Mouse (Mus musculus): ENCODE measurements around the gene Pitpna.

DNA sequence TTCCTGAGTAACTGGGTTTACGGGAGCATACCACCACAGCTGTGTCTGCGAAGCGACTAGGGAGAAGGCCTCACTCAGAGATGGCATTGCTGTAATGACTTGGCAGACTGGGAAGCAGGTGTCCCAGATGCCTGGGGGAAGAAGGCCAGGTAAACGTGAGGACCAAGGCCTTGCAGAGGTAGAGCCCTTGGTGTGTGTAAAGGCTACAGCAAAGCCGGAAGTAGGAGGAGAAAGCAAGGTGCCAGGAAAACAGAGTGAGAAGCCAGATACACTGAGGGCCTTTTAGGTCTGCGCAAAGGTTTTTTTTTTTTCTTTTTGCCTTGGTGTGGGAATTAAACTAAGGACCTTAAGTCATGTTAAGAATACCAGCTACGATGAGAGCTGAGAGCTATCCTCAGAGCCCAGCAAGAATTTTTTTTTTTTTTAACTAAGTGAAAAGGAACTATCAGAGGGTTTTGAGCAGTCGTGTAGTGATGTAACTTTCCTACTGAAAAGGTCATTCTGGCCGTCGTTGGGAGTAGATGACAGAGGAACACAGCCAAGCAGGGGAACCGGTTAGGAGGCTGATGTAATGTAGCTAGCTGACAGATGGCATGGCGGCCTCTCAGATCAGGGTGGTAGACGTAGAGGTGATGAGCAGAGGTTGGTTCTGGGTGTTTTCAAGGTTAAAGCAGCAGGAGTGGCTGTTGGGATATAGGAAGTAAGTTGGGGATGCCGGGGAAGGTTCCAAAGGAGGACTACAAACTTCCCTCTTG is 71.3 kb downstream of the Pitpna start:
- TF ChIP-seq POLR2A (IDR thresholded peaks at IDR 0.05; ENCODE audit: low read depth, low read length) (no peak), CTCF (IDR thresholded peaks at IDR 0.05; ENCODE audit: extremely low read depth, insufficient read length, insufficient replicate concordance, low read depth, low read length) (no peak)

Data from small intestine, adult 2 months (tissue).